Mouse (Mus musculus) embryo, embryonic 10 days (tissue): Measurements from ENCODE around the gene Gm21972.

ENCODE experiments used
- DNase-seq: peaks from one replicate; pipeline ENCODE4 v3.0.0-alpha.2; 2015; ENCODE audit warnings: low spot score

Gm21972 gene

DNA sequence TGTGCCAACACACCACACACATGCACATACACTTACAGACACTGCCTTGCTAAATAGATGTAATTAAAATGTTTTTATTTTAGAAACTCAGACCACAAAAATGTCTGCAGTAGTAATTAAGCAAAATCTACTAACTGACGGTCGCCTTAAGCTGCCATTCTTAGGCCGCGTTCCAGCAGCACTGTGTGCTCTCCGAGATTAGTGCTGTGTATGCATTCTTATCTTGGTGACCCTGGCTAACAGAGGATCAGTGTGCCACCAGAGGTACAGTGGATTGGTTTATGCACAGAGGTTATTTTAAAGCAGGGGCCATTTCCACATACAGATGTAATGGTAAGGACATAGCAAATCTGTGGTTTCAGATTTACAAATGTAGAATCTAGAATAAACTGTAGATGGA is 27.6 kb downstream of the Gm21972 start:
- no peak for DNase-seq

GRCm38 (mm10) chr1:86174602-86175001 is 41.2 kb downstream of the Gm21972 start:
- DNase-seq, result no peak

- no peak for DNase-seq
Measured at GRCm38 (mm10) chr1:86176066-86176465, 42.6 kb downstream of the Gm21972 start.

- DNase-seq, result peak; percentile 86
Measured at GRCm38 (mm10) chr1:86178462-86179253, 45.2 kb downstream of the Gm21972 start.

- DNase-seq, result no peak
Measured at GRCm38 (mm10) chr1:86182004-86182709, 48.7 kb downstream of the Gm21972 start.

GRCm38 (mm10) chr1:86183577-86184263 is 50.3 kb downstream of the Gm21972 start:
- no peak for DNase-seq

- no peak for DNase-seq
Measured at GRCm38 (mm10) chr1:86186762-86187161, 53.3 kb downstream of the Gm21972 start.

DNA sequence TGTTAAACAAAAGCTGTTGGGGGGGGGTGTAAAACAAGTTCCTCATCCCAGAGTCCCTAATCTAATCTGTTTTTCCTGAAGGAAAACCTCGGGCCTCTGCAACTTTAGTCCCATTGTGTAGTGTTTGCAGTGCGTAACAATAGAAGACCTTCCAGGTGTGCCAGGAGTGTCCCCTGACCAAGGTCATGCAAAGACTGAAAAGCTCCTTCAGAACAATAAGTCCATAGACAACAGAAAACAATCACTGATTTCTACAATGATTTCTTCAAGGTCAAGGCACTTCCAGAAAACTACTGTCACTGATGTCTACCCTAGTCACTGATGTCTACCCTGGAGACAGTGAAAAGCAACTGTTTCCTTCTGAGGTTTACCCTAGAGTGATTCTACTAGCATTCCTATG is 54.4 kb downstream of the Gm21972 start:
- no peak for DNase-seq

- DNase-seq, result no peak
Measured at GRCm38 (mm10) chr1:86188271-86188670, 54.8 kb downstream of the Gm21972 start.

DNA sequence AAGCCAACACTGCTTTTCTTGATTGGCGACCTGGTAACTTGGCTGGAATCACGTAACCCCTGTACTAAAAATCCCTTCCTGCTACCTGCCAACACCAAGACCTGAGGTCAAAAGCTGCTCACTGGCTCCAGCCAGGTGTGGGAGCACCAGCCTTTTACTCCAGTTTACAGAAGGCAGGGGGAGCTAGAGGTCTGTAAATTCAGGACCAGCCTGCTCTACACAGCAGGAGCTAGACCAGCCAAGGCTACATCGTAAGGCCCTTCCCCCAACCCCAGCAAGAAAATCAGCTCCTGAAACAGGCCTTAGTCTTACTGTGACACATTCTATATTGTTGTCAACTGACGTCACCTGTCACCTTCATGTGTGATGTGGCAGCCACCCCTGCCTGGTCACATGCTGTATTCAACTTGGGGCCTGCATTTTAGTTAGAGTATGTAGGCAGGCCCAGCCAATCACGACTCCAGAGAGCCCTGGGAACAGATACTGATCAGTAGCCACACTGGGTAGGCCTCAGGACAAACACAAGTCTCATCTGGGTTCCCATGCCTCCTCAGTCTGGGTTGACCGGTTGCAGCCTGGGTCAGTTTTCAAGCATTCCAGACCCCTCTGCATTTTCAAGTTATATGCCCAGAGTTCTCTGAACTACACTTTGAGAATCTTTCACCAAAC is 55.7 kb downstream of the Gm21972 start:
- DNase-seq, result no peak

DNA sequence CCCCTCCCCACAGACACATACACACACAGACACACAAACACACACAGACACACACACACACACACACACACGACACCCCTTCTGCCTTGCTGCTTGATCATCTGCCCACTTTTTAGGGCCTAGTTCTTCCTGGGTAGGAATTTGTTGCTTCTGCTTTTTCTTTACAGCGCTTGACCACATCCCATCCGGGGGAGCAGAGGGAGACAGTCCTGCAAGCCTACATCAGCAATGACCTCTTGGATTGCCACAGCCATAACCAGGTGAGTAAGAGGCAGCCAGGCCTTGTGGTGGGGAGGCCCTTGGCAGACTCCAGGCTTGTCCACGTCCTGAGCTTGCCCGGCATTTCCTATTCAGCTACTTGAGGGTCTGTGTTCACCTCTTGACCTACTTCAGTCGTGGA is 57.4 kb downstream of the Gm21972 start:
- DNase-seq, result no peak

DNA sequence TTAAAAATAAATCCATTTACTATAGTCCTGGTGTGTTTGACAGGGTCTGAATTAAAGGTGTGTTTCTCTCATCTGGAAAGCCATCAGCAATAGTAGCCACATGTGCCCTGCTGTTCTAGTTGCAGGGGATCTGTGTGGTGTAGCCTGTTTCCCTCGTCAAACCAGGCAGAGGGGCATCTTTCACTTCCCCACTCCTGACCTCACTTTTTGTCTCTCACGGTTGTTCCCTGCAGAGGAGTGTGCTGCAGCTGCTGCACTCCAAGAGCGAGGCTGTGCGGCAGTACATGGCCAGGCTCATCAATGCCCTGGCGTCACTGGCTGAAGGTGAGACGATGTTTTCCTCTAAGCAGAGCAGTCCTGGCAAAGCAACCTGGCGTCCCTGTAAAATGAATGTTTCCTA is 60.6 kb downstream of the Gm21972 start:
- DNase-seq, result no peak

GRCm38 (mm10) chr1:86198276-86198675 is 64.8 kb downstream of the Gm21972 start:
- no peak for DNase-seq

GRCm38 (mm10) chr1:86199026-86199425 is 65.6 kb downstream of the Gm21972 start:
- DNase-seq, result no peak

GRCm38 (mm10) chr1:86201312-86201711 is 67.9 kb downstream of the Gm21972 start:
- DNase-seq, result no peak

- no peak for DNase-seq
Measured at GRCm38 (mm10) chr1:86202617-86203219, 69.3 kb downstream of the Gm21972 start.

DNA sequence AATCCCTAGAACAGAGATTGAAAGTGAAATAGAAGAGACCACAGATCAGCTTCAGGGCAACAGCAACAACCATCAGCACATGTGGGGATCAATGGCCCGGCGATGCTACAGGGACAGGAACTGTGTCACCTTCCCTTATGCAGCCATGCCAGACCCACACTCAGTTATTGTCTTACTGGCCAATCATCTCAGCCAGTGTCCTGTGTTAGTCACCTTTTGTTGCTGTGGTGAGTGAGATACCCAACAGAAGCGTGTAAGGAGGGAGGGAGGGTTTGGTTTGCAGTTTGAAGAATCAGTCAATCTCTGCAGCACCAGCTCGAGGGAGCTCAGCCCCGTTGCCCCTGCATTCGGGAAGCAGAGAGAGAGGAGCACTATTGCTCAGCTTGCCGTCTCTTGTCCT is 77.2 kb downstream of the Gm21972 start:
- no peak for DNase-seq

DNA sequence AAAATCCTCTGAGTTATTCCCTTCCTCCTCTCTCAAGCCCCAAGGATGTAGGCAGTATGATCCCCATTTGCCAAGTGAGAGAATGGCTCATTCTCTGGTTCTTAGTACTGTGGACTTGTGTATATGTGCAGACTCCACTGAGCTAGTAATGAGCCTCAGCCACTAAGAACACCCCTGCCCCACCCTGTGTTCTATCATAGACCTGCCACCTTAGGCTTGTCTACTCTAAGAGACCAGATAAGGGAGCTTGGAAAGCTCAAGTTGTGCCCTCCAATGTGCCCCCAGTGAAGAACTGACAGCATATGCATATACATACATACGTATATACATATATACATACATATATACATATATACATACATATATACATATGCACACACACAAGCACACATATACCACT is 78.1 kb downstream of the Gm21972 start:
- DNase-seq, result no peak
